Mouse (Mus musculus) myocyte (in vitro differentiated cells): ENCODE results near the gene Eml2. TPM values are rescaled to one million over a fixed set of nuclear protein-coding genes. Genes with fewer than 3 reads are reported as not detected.
A peak's percentile ranks its signal among the peaks of the same experiment; 100 is the strongest.

ENCODE experiments used
- H3K27me3 ChIP-seq: one replicate; pipeline ENCODE4 v1.6.1; 2011; ENCODE audit not compliant: control insufficient read depth, insufficient read depth, insufficient read length
- H3K36me3 ChIP-seq: one replicate; pipeline ENCODE4 v1.6.1; 2011; ENCODE audit not compliant: control insufficient read depth, insufficient read depth
- H3K4me2 ChIP-seq: one replicate; pipeline ENCODE4 v1.6.1; 2011; ENCODE audit warnings: low read depth, control low read depth
- H3K4me3 ChIP-seq: one replicate; pipeline ENCODE4 v1.5.1; 2011; ENCODE audit warnings: mild to moderate bottlenecking, control low read depth, moderate library complexity
- H3K79me2 ChIP-seq: one replicate; pipeline ENCODE4 v1.6.1; 2011; ENCODE audit not compliant: control insufficient read depth, insufficient read depth
- H3ac ChIP-seq: one replicate; pipeline ENCODE4 v1.6.1; 2011; ENCODE audit not compliant: control insufficient read depth, insufficient read length
- CEBPB ChIP-seq: IDR thresholded peaks from 2 replicates; pipeline ENCODE4 v1.6.1; 2011; ENCODE audit warnings: mild to moderate bottlenecking, moderate library complexity; ENCODE audit not compliant: poor library complexity, insufficient read depth, severe bottlenecking
- E2F4 ChIP-seq: IDR thresholded peaks from one replicate; pipeline ENCODE4 v1.6.1; 2011; ENCODE audit warnings: mild to moderate bottlenecking, control low read depth, moderate library complexity; ENCODE audit not compliant: insufficient read depth
- MAX ChIP-seq: IDR thresholded peaks from one replicate; pipeline ENCODE4 v1.6.1; 2011; ENCODE audit warnings: low read depth, mild to moderate bottlenecking, control low read depth
- MYOD1 ChIP-seq, 3 experiments: IDR thresholded peaks; one replicate each; pipeline ENCODE4 v1.6.1; 2011; ENCODE audit warnings: control low read depth in 2 of 3, low read depth in 2 of 3, mild to moderate bottlenecking in 2 of 3, moderate library complexity in 1 of 3; ENCODE audit not compliant: insufficient read length in 2 of 3, control insufficient read depth in 1 of 3
- MYOG ChIP-seq, 3 experiments: IDR thresholded peaks; one replicate each; pipeline ENCODE4 v1.6.1; 2011; ENCODE audit warnings: control low read depth in 2 of 3, low read depth in 2 of 3, mild to moderate bottlenecking in 2 of 3; ENCODE audit not compliant: insufficient read length in 2 of 3, control insufficient read depth in 1 of 3, insufficient read depth in 1 of 3
- POLR2A ChIP-seq: IDR thresholded peaks from one replicate; pipeline ENCODE4 v1.6.1; 2011; ENCODE audit warnings: low read depth, mild to moderate bottlenecking, control low read depth, moderate library complexity; ENCODE audit not compliant: insufficient read length
- POLR2AphosphoS2 ChIP-seq: IDR thresholded peaks from one replicate; pipeline ENCODE4 v1.6.1; 2011; ENCODE audit warnings: low read depth, control low read depth; ENCODE audit not compliant: insufficient read length
- REST ChIP-seq: IDR thresholded peaks from one replicate; pipeline ENCODE4 v1.6.1; 2011; ENCODE audit warnings: mild to moderate bottlenecking, control low read depth, moderate library complexity; ENCODE audit not compliant: insufficient read depth, insufficient read length
- SRF ChIP-seq: IDR thresholded peaks from one replicate; pipeline ENCODE4 v1.6.1; 2011; ENCODE audit warnings: low read depth; ENCODE audit not compliant: control insufficient read depth, insufficient read length
- TCF12 ChIP-seq: IDR thresholded peaks from one replicate; pipeline ENCODE4 v1.6.1; 2011; ENCODE audit warnings: mild to moderate bottlenecking, control low read depth; ENCODE audit not compliant: poor library complexity, insufficient read depth, severe bottlenecking
- TCF3 ChIP-seq: IDR thresholded peaks from one replicate; pipeline ENCODE4 v1.6.1; 2011; ENCODE audit warnings: low read depth, control low read depth; ENCODE audit not compliant: insufficient read length
- USF1 ChIP-seq: IDR thresholded peaks from one replicate; pipeline ENCODE4 v1.6.1; 2011; ENCODE audit warnings: low read depth, mild to moderate bottlenecking, control low read depth, moderate library complexity
- polyA plus RNA-seq: library from polyadenylated mRNA; unstranded; fragments of >200 nt; fragmentation: generic; extraction: Trizol; gene quantifications from one replicate; pipeline ENCODE4 v1.2.1, GENCODE M21; 2012; ENCODE audit warnings: missing spikeins

Gene Eml2
- polyA plus RNA-seq, 1 experiment: 47.7 TPM

DNA sequence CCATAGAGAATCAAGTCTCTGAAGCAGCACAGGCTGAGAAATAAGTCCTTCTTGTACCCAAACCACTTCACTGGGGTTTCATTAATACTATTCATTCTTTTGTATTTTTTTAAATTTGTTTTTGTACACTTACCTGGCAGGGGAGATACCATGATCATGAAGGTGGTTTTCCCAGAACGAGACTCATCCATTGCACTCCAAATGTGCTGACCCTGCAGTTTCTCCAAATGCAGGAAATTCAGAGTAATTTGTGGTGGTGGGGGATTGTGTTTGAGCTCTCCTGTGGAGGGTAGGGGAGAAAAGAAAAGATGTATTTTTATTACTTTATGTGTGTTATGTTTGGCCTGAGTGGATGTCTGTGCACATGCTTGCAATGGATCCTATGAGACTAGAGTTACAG lies 65.8 kb downstream of the Eml2 start:
- Histone ChIP-seq H3K4me3 (no peak overlapping the region), H3K4me2 (no peak overlapping the region), H3K27me3 (no peaks in the 10 kb centered on the region), H3ac (no peak overlapping the region), H3K79me2 (peaks cover 19% of the 10 kb centered on the region), H3K36me3 (no peaks in the 10 kb centered on the region)
- TF ChIP-seq CEBPB: no peak
- TF ChIP-seq SRF: no peak

DNA sequence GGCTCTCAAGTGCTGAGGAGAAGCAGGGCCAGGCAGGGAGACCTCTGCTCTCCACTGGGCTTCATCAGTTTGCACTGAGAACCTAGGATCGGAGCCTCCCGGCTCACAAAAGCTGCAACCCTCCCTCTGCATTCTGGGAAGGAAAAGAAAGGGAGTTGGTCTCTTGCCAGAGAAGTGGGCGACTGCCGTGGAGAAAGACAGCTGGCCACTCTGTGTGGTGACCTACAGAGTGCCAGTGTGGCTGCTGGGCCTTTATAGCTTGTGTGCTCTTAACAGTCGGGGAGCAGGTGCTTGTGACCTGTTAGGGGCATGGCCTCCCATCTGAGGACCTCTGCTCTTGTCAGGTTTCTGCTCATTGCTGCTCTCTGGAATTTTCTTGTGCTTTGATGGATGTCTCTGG lies 67.6 kb downstream of the Eml2 start:
- Histone ChIP-seq H3K36me3 (no peaks in the 10 kb centered on the region), H3ac (no peak overlapping the region), H3K4me3 (no peak overlapping the region), H3K79me2 (peaks cover 19% of the 10 kb centered on the region), H3K4me2 (no peak overlapping the region), H3K27me3 (no peaks in the 10 kb centered on the region)
- TF ChIP-seq REST (no peak), CEBPB (no peak), MAX (no peak), MYOD1 (IDR thresholded peaks at IDR 0.05; ENCODE audit: control insufficient read depth in 1 of 3, insufficient read length in 2 of 3, low read depth in 2 of 3) (peak; percentile 42 to 84 (median 65)), TCF12 (peak; percentile 28), USF1 (no peak), SRF (no peak), TCF3 (no peak), POLR2A (no peak), MYOG (IDR thresholded peaks at IDR 0.05; ENCODE audit: control insufficient read depth in 1 of 3, insufficient read depth in 1 of 3, insufficient read length in 2 of 3, low read depth in 2 of 3) (peak; percentile 16 to 87 (median 53)), E2F4 (no peak)

DNA sequence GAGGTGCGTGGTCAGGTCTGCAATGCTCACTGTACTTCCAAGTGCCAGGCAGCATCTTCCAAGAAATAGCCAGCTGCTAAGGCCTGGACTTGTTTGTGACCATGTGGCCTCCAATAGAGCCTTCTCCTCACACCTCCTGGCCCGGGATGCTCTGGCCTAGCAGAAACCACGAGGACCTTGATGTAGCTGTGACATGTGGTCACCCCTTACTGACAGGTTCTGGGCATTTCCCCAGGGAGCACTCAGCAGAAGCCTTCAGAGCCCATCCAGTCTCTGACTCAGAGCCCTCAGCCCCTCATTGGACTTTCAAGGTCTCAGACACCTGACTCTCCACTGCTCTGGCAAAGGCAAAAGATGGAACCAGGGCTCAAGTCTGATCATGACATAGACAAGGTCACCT lies 68.9 kb downstream of the Eml2 start:
- Histone ChIP-seq H3K79me2 (peaks cover 19% of the 10 kb centered on the region), H3K4me2 (no peak overlapping the region), H3K36me3 (no peaks in the 10 kb centered on the region), H3ac (no peak overlapping the region), H3K27me3 (no peaks in the 10 kb centered on the region), H3K4me3 (no peak overlapping the region)
- no peak for TF ChIP-seq SRF
- peak in 1 of 3 experiments; percentile 84 for TF ChIP-seq MYOD1 (IDR thresholded peaks at IDR 0.05; ENCODE audit: control insufficient read depth in 1 of 3, insufficient read length in 2 of 3, low read depth in 2 of 3)
- TF ChIP-seq TCF12: no peak
- peak; percentile 2 to 49 (median 8) for TF ChIP-seq MYOG (IDR thresholded peaks at IDR 0.05; ENCODE audit: control insufficient read depth in 1 of 3, insufficient read depth in 1 of 3, insufficient read length in 2 of 3, low read depth in 2 of 3)
- TF ChIP-seq POLR2AphosphoS2: peak; percentile 5
- no peak for TF ChIP-seq REST
- no peak for TF ChIP-seq MAX
- no peak for TF ChIP-seq USF1
- no peak for TF ChIP-seq TCF3
- TF ChIP-seq E2F4: no peak

DNA sequence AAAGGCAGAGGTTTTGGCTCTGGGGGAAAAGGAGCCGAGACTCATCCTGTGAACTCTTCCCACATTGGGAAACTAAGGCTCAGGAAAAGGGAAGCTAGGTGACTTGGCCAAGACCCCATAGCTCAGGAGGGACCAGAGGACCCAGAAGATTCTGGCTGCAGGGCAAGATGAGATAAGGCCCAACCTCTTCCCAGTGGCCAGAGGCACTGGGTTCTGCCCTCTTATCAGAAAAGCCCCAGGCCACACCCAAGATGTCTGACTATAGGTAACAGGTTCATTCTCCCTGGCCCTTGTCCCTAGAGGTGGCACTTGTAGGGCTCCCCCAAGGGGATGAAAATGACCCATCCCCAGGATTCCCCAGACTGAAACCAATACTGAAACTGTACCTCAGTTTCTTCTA lies 70.6 kb downstream of the Eml2 start:
- TF ChIP-seq SRF: no peak
- no peak for TF ChIP-seq REST
- TF ChIP-seq MAX: no peak
- TF ChIP-seq POLR2A: no peak
- no peak for TF ChIP-seq POLR2AphosphoS2
- TF ChIP-seq TCF12: no peak
- TF ChIP-seq MYOG (IDR thresholded peaks at IDR 0.05; ENCODE audit: control insufficient read depth in 1 of 3, insufficient read depth in 1 of 3, insufficient read length in 2 of 3, low read depth in 2 of 3): no peak
- TF ChIP-seq MYOD1 (IDR thresholded peaks at IDR 0.05; ENCODE audit: control insufficient read depth in 1 of 3, insufficient read length in 2 of 3, low read depth in 2 of 3): no peak
- TF ChIP-seq E2F4: no peak
- TF ChIP-seq TCF3: no peak
- TF ChIP-seq CEBPB: no peak
- no peak for TF ChIP-seq USF1

DNA sequence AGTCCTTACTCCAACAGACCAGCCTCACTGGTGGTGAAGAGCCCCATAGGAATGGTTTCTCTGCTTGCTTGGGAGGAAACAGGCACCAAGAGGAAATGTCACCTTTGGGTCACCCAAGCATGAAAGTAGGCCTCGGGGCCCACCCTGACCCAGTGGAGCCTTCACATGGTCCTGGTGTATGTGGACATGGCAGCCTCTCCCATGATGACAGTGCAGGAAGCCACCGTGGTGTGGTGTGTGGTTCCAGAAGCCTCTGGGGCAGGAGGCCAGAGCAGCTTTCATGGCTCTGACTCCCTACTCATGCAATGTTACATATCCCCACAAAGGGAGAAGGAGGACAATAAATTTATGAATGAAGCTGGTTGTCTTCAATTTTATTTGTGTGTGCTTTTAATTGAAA lies 71.3 kb downstream of the Eml2 start:
- H3K79me2 ChIP-seq: peaks cover 8% of the 10 kb centered on the region
- no peaks in the 10 kb centered on the region for H3K27me3 ChIP-seq
- no peaks in the 10 kb centered on the region for H3K36me3 ChIP-seq
- H3K4me2 ChIP-seq: no peak overlapping the region
- H3ac ChIP-seq: no peak overlapping the region
- no peak overlapping the region for H3K4me3 ChIP-seq
- TF ChIP-seq SRF (no peak), MYOD1 (IDR thresholded peaks at IDR 0.05; ENCODE audit: control insufficient read depth in 1 of 3, insufficient read length in 2 of 3, low read depth in 2 of 3) (no peak), MYOG (IDR thresholded peaks at IDR 0.05; ENCODE audit: control insufficient read depth in 1 of 3, insufficient read depth in 1 of 3, insufficient read length in 2 of 3, low read depth in 2 of 3) (no peak), CEBPB (no peak), TCF3 (no peak), POLR2AphosphoS2 (peak; percentile 53)

More for the DNA sequence above, 70.6 kb downstream of the Eml2 start:
- H3ac ChIP-seq: no peak overlapping the region
- H3K4me3 ChIP-seq: no peak overlapping the region
- H3K79me2 ChIP-seq: peaks cover 15% of the 10 kb centered on the region
- no peaks in the 10 kb centered on the region for H3K36me3 ChIP-seq
- no peaks in the 10 kb centered on the region for H3K27me3 ChIP-seq
- no peak overlapping the region for H3K4me2 ChIP-seq
